Comparison of ENCODE assay signal across 15 mouse cellular contexts in the genomic region with DNA sequence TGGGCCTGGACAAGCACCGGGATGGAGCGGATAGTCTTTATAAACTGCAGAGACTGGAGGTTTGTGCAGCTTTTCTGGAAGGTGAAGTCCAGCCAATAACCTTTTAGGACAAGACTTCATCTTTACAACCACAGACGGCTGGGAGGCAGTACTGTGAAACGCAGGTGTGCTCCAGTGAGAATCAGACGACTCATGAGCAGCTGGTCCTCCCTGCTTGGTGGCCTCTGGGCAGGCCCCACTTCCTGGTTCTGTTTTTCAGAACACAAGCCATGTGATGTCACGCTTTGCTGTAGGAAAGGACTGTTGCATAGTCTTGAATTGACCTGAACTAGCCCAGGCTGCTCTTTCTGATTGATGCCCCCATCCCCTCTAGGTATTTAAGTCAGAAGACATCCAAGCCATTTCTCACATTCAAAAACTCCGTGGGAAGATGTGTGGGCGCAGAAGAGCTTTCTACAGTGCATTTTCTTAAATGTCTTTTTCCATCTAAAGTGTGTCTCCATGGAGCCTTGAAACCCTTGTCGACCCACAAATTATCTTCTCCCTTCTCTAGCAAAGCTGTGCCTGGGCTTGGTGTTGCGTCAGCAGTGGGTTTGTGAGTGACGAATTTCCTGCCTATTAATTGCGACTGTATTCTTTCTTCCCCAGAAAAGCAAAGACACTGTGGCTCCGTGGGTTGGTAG. TPM values are rescaled to one million over a fixed set of nuclear protein-coding genes. Genes with fewer than 3 reads are reported as not detected.
DNase-seq lines count a peak whose midpoint lies in the region; ATAC-seq lines count a peak whose summit lies in the region.
"Had no signal": no experiment of that assay in that cellular context is flagged by ENCODE, and none has a peak within 500 bp of the region (broad histone marks: within the 10 kb centered on the region; RNA-seq: fewer than 3 reads in every experiment).

No protein-coding gene starts in this region.

- ATAC-seq in CD4-positive, CD25-positive, alpha-beta regulatory T cell, adult 4 months: no peak
- ATAC-seq: hindbrain, embryonic 16.5 days; midbrain, embryonic 16.5 days had no signal

- DNase-seq in CD4-positive, CD25-positive, alpha-beta regulatory T cell, adult 2 months (ENCODE audit: low read depth, low spot score): peak; percentile 4
- DNase-seq in right cerebral cortex, adult 2 months (ENCODE audit: low spot score in 2 of 2): peak; percentile 65 to 82
- DNase-seq in right cerebral cortex, postnatal 4 days: no peak
- peak; percentile 59 to 75 for DNase-seq in frontal cortex, postnatal 36 days (ENCODE audit: low spot score in 2 of 2)
- peak; percentile 78 for DNase-seq in telencephalon, adult 2 months (ENCODE audit: low read depth, low spot score)
- no peak for DNase-seq in lung, postnatal 25 days (ENCODE audit: low spot score)
- DNase-seq in layer of hippocampus, adult 9-10 months (ENCODE audit: low spot score): no peak
- DNase-seq: cerebellum, adult 11-12 months; kidney, adult 18-20 months; kidney, postnatal 25 days; layer of hippocampus, postnatal 36 days; lung, embryonic 14.5 days had no signal

RNA-seq across cellular contexts. Expression of gene Zdhhc14, which starts 27.7 kb away (rescaled TPM):
- under 1 TPM in 1 of 2 experiments, not detected in 1; 0.19 TPM for polyA plus RNA-seq in CD4-positive, CD25-positive, alpha-beta regulatory T cell, adult 4 months (2017; shearing (Covaris generic))

Comparison
In these comparisons a context has a peak if more than half of its experiments do, and no peak if none do; other contexts are left out.
1. DNase-seq: peak in CD4-positive, CD25-positive, alpha-beta regulatory T cell, adult 2 months (single experiment), right cerebral cortex, adult 2 months (2 of 2), frontal cortex, postnatal 36 days (2 of 2) and telencephalon, adult 2 months (single experiment); none in right cerebral cortex, postnatal 4 days (single experiment), lung, postnatal 25 days (single experiment) and layer of hippocampus, adult 9-10 months (single experiment).